16 mouse cellular contexts compared by ENCODE assay signal in the genomic region with DNA sequence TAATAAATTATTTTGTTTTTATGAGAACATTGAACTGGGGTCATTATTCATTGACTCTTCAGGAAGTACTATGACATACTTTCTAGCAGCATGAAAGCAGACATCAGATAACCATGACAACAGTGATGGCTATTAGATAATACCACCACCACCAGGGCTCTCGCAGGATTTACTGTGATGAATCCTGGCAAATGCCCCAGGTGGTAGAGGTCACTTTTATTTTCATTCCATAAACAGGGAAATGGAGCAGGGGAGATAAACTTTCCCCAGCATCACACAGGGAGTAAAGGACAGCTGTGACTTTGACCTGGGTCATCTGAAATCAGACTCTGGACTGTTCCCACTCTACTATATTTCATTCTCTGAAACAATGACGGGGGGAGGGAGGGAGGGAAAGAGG.
DNase-seq lines count a peak whose midpoint lies in the region; ATAC-seq lines count a peak whose summit lies in the region.
"Had no signal": no experiment of that assay in that cellular context is flagged by ENCODE, and none has a peak within 500 bp of the region (broad histone marks: within the 10 kb centered on the region; RNA-seq: fewer than 3 reads in every experiment).

No protein-coding gene starts in this region.

- H3K4me1 ChIP-seq in kidney, embryonic 14.5 days (ENCODE audit: control insufficient read depth, insufficient read depth, low read length): no peaks in the 10 kb centered on the region
- H3K4me1 ChIP-seq: intestine, embryonic 15.5 days; limb, embryonic 15.5 days had no signal

- H3K27ac ChIP-seq in kidney, embryonic 14.5 days (ENCODE audit: low read depth, low read length): no peak overlapping the region
- H3K27ac ChIP-seq: intestine, embryonic 15.5 days; limb, embryonic 15.5 days; stomach, postnatal 0 days had no signal

- peak; percentile 4 for DNase-seq in heart, adult 8-10 months (ENCODE audit: low spot score)
- no peak for DNase-seq in heart, adult 9 months (ENCODE audit: low spot score in 2 of 2)
- DNase-seq in embryo, embryonic 10.5 days (ENCODE audit: low spot score): peak; percentile 64
- peak; percentile 4 for DNase-seq in lung, postnatal 14 days
- no peak for DNase-seq in frontal cortex, adult 2 months (ENCODE audit: extremely low spot score in 1 of 2, low spot score in 1 of 2)
- no peak for DNase-seq in frontal cortex, postnatal 10 days (ENCODE audit: low spot score in 2 of 2)
- no peak for DNase-seq in cerebellum, adult 8-10 months
- DNase-seq: B cell, adult 2 months; cerebellum, adult 9-11 months; heart, adult 18-20 months; heart, postnatal 36 days had no signal

- no peak overlapping the region for H3K9ac ChIP-seq in kidney, embryonic 14.5 days (ENCODE audit: low read depth, low read length)
- H3K9ac ChIP-seq: intestine, embryonic 15.5 days; limb, embryonic 15.5 days had no signal

- H3K36me3 ChIP-seq in kidney, embryonic 14.5 days (ENCODE audit: control insufficient read depth, insufficient read depth, low read length): no peaks in the 10 kb centered on the region
- H3K36me3 ChIP-seq: intestine, embryonic 15.5 days; limb, embryonic 15.5 days had no signal

- H3K4me3 ChIP-seq in kidney, embryonic 14.5 days (ENCODE audit: low read length): no peak overlapping the region
- H3K4me3 ChIP-seq: erythroblast, embryonic 14.5 days; intestine, embryonic 15.5 days; limb, embryonic 15.5 days had no signal

- H3K4me2 ChIP-seq in kidney, embryonic 14.5 days (replicated peaks; ENCODE audit: low read depth, low read length): no peak overlapping the region
- H3K4me2 ChIP-seq: intestine, embryonic 15.5 days; limb, embryonic 15.5 days had no signal

- WGBS in kidney, embryonic 14.5 days: 11% methylated on average over 1 of the region's 2 CpGs

- H3K27me3 ChIP-seq in kidney, embryonic 14.5 days (ENCODE audit: control insufficient read depth, insufficient read depth, low read length): no peaks in the 10 kb centered on the region
- H3K27me3 ChIP-seq: intestine, embryonic 15.5 days; limb, embryonic 15.5 days had no signal

- no peaks in the 10 kb centered on the region for H3K9me3 ChIP-seq in kidney, embryonic 14.5 days (ENCODE audit: control insufficient read depth, low read length)
- H3K9me3 ChIP-seq: intestine, embryonic 15.5 days; limb, embryonic 15.5 days had no signal

- ATAC-seq in kidney, embryonic 14.5 days (ENCODE audit: low FRiP score, low TSS enrichment): peak; percentile 85
- ATAC-seq: intestine, embryonic 15.5 days had no signal

Comparison
In these comparisons a context has a peak if more than half of its experiments do, and no peak if none do; other contexts are left out.
1. DNase-seq: peak in heart, adult 8-10 months (single experiment), embryo, embryonic 10.5 days (single experiment) and lung, postnatal 14 days (single experiment); none in heart, adult 9 months (0 of 2), frontal cortex, adult 2 months (0 of 2), frontal cortex, postnatal 10 days (0 of 2) and cerebellum, adult 8-10 months (single experiment).